Mouse (Mus musculus): ENCODE measurements at regions not wholly inside any gene's neighbourhood (a gene's known extent, or its start where the extent isn't known, plus 50 kb on each side); places are given as distances from the start of the nearest gene placed in this dataset.

DNA sequence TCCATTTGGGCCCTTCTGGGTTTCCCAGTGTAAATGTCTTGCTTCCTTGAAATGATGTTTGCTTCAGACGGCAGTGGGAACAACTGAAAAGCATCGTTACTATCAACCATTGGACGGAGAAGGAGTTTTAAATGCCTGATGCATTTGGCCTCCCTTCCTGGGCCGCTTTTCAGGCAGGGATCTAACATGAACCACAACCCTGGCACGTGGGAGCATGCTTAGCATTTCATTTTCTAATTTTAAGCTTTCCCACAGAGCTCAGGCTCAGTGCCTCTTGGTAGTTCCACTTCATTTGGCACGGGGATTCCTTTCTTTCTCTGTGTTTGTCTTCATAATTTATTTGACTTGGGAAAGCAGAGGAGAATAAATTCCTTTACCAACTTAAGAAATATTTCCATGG, 406.6 kb upstream of the Nbea start:
- DNase-seq (ENCODE audit: low read depth, low spot score) = no peak

- DNase-seq (ENCODE audit: low read depth, low spot score) = peak; percentile 63
These were observed 391.9 kb upstream of the Nbea start for GRCm38 (mm10) chr3:56575422-56575821.

GRCm38 (mm10) chr3:56536178-56536577, 352.7 kb upstream of the Nbea start:
- no peak for DNase-seq (ENCODE audit: low read depth, low spot score)

DNA sequence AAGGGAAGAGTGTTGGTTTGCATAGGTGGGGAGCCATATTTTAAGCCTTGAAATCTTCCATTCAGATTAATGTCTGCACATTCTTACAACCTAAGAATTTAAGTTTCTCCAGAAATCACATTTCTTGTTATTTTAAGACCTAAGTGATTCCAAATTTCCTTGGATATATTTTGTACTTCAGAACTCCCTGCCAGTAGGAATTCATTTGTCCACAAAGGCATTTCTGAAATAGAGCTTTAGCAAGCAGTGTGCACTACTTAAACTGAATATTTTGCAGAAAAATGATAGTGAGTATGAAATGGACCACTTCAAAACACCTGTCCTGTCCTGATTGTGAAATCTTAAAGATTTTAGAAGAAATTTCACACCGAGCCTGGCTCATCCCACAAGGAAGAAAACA, 320.9 kb upstream of the Nbea start:
- DNase-seq (ENCODE audit: low read depth, low spot score) = no peak

DNA sequence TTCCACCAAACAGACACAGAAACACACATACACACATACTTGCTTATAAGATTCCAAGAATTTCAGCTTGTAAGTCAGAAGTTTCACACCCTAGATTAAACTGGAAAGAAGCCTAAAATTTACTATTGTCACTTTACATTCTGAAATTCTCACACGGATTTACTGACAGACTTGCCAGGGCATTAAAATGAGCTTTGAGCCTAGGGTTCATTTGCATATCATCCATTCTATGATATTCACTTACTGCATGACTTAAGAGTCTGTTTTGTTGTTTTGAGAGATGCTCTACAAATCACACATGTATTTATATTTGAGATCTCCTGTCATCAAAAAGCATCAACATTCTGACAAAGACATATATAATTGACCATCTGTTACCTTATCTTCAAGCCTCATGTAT, 315.8 kb upstream of the Nbea start:
- no peak for DNase-seq (ENCODE audit: low read depth, low spot score)

GRCm38 (mm10) chr3:56493937-56494336, 310.4 kb upstream of the Nbea start:
- peak; percentile 49 for DNase-seq (ENCODE audit: low read depth, low spot score)

- DNase-seq (ENCODE audit: low read depth, low spot score) = no peak
These were observed 305.7 kb upstream of the Nbea start for GRCm38 (mm10) chr3:56489154-56489553.

GRCm38 (mm10) chr3:56485550-56486400, 302.3 kb upstream of the Nbea start:
- no peak for DNase-seq (ENCODE audit: low read depth, low spot score)

DNA sequence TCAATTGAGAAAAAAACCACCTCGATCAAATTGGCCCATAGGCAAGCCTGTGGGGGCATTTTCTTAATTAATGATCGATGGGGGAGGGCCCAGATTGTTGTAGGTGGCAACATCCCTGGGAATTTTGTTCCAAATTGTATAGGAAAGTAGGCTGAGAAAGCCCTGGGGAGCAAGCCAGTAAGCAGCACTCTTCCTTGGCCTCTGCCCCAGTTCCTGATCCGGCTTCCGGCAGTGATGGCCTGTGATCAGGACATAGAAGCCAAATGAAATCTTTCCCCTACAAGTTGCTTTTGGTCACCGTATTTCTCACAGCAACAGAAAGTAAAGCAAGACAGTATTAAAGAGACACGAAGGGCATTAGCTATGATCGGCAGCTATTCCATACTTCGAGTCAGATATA, 300.6 kb upstream of the Nbea start:
- DNase-seq (ENCODE audit: low read depth, low spot score) = no peak

DNA sequence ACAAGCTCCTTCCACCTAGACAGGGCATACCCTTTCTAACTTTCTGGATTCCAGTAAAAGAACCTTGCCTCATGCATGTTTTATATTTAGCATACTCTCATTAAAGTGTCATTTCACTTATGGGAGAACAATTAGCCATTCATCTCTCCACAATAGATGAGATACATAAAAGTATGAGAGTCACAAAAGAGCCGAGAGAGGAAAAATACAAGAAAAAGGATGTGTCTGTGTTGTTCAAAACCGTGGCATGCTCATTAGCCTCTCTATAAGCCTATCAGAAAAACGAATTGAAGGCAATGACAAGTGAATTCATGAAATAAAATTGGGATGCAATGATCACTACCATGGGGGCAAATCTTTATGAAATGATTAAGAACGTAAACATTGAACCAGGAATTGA, 299.9 kb upstream of the Nbea start:
- DNase-seq (ENCODE audit: low read depth, low spot score) = no peak

- no peak for DNase-seq (ENCODE audit: low read depth, low spot score)
These were observed 296.0 kb upstream of the Nbea start for GRCm38 (mm10) chr3:56479529-56479928.

DNA sequence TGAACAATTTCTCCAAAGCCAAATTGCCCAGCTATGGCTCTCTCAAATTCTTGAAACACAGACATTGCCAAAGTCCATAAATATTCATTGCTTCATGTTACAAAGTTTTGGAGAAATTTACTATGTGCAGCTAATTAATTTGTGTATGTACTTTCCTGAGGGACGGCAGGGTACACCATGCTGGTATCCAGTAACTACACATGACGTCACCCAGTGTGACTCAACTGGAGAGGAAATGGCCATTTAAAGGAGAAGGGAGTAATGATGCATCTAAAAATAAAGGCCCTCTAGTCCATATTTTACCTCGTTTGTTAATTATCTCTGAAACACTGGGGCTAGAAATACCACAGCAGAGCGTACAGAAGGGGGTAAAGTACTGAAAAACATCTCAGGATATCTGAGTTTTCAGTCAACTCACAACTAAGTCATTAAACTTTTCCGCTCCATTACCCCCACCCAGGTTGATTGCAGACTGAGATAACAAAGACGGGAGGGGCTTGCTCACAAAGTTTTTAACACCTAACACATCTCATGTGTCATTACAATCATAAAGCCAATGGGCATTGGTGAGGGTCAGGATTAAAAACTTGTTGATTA, 295.1 kb upstream of the Nbea start:
- DNase-seq (ENCODE audit: low read depth, low spot score) = no peak

DNA sequence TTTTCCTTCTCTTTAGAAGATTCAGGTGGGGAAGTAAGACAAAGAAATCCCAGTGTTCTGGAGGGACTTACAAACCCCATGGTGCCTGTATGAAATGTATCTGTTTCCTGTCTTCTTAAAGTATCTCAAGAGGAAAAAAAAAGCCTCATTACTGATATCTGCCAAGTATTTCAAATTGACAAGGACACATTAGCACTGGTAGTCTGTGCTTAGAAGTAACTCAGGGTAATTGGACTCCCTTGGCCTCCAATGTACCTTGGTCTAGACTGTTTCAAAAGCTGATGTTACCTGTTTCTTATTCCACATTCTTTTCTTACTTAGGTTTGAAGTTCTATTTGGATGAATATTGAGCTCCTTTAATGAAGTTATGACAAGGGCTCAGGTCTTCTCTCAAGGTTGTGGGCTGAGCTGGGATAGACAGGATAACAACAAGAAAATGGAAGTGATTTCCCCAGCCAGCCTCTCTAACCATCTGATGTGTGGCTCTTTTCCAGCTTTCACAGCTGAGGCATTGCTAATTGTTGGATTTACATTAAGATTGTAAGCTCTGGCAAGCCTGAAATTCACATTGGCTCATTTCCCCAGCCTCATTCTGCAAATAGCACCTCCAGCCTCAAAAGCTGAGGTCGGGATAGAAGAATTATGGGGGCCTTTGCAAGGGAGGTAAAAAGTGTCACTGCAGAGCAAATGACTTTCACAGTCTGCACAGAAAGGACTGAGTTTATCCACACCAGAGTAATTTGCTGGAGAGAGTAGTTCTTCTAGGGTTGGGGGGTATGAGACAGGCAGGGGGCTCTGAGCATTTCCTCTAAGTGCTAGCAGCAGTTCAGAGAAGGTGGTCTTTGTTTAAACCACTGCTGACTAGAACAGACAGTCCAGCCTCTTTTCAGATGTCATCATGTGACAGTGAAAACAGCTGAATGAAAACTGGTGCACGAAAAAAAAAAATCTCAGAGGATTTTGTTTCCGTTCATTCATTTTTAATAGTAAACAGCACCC, 292.3 kb upstream of the Nbea start:
- no peak for DNase-seq (ENCODE audit: low read depth, low spot score)

DNA sequence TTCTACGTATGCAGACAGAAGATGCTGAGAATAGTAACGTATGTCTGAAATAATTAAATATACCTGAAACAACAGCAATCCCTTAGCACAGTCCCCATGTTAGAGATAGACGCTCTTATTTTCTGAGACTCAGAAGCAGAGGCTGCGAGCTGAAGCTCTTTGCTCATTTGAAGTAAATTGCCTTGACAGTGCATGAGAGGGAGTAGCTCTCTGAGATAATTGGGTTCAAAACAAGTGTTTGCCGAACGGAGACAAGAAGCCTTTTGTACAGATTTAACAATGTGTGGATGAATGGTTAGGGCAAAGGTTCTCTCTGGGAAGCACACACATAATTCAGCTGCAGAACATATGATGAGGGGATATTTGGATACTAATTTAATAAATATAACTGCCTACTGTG, 289.1 kb upstream of the Nbea start:
- no peak for DNase-seq (ENCODE audit: low read depth, low spot score)

- peak; percentile 27 for DNase-seq (ENCODE audit: low read depth, low spot score)
These were observed 288.3 kb upstream of the Nbea start for GRCm38 (mm10) chr3:56471823-56472222.

GRCm38 (mm10) chr3:56471185-56471584, 287.7 kb upstream of the Nbea start:
- DNase-seq (ENCODE audit: low read depth, low spot score) = no peak

DNA sequence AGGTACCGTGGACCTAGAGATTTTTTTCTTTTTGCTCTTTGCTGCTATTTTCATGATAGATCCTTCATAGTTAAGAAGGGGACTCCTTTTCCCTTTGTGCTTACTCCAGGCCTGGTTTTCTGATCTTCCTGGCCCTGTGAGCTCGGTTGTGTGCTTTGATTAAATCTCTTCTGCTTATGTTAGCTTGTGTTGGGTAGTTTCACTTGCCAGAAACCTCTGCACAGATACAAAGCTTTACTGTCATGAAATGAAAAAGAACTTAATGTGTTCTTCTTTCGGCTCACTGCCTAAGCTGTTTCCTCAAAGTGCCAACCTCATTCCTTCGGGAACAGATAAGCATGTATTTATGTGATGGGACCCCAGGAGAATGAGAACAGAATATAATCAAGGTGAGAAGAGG, 274.1 kb upstream of the Nbea start:
- DNase-seq (ENCODE audit: low read depth, low spot score) = no peak

GRCm38 (mm10) chr3:56456317-56456716, 272.8 kb upstream of the Nbea start:
- no peak for DNase-seq (ENCODE audit: low read depth, low spot score)

GRCm38 (mm10) chr3:56438900-56439299, 255.4 kb upstream of the Nbea start:
- no peak for DNase-seq (ENCODE audit: low read depth, low spot score)

GRCm38 (mm10) chr3:56438020-56438747, 254.7 kb upstream of the Nbea start:
- no peak for DNase-seq (ENCODE audit: low read depth, low spot score)

DNA sequence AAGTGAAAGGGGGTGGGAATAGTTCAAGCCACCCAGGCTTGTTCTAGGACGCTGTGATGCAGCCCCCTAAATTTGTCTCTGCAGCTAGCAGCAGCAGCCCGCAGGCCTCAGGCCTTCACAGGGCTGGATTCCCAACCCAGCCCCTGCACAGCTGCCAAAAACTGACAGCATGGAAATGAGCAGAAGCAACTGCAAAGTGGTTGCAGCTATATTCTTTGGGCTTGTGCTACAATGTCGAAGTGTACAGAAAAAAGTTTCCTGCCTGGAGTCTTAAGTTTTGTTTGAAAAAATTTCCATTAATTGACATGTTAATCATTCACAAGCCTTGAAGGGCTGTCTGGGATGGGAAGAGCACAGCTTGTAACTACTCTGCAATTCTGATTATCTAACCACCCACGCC, 253.6 kb upstream of the Nbea start:
- no peak for DNase-seq (ENCODE audit: low read depth, low spot score)
